Mouse (Mus musculus) ES-Bruce4 (cell line): Measurements from ENCODE around the gene Fgf2. TPM values are rescaled to one million over a fixed set of nuclear protein-coding genes. Genes with fewer than 3 reads are reported as not detected.

Experiments used
- H3K27ac ChIP-seq: 2 replicates; pipeline ENCODE4 v1.5.1; 2012; ENCODE audit warnings: low read length, inconsistent platforms; ENCODE audit not compliant: insufficient read depth
- H3K27me3 ChIP-seq: 2 replicates; pipeline ENCODE4 v1.6.1; 2012; ENCODE audit warnings: mild to moderate bottlenecking, low read length, inconsistent platforms; ENCODE audit not compliant: control insufficient read depth, poor library complexity, insufficient read depth, severe bottlenecking
- H3K36me3 ChIP-seq: 2 replicates; pipeline ENCODE4 v1.6.1; 2012; ENCODE audit warnings: inconsistent platforms, mild to moderate bottlenecking, low read length, moderate library complexity; ENCODE audit not compliant: control insufficient read depth, poor library complexity, insufficient read depth, severe bottlenecking
- H3K4me1 ChIP-seq: one replicate; pipeline ENCODE4 v1.8.1; 2011; ENCODE audit warnings: low read length; ENCODE audit not compliant: control insufficient read depth, insufficient read depth
- H3K4me3 ChIP-seq: 2 replicates; pipeline ENCODE4 v1.5.1; 2011; ENCODE audit warnings: low read depth, mild to moderate bottlenecking, low read length
- H3K9ac ChIP-seq: 2 replicates; pipeline ENCODE4 v1.6.1; 2012; ENCODE audit warnings: low read depth, mild to moderate bottlenecking, inconsistent platforms; ENCODE audit not compliant: poor library complexity, severe bottlenecking
- H3K9me3 ChIP-seq: replicated peaks from 2 replicates; pipeline ENCODE4 v1.6.1; 2012; ENCODE audit warnings: mild to moderate bottlenecking, low read length, inconsistent platforms; ENCODE audit not compliant: control insufficient read depth, poor library complexity, insufficient read depth, severe bottlenecking
- CTCF ChIP-seq: IDR thresholded peaks from one replicate; pipeline ENCODE4 v1.8.1; 2011; ENCODE audit warnings: low read depth, low read length
- EP300 ChIP-seq: IDR thresholded peaks from 2 replicates; pipeline ENCODE4 v1.6.1; 2011; ENCODE audit warnings: low read depth, low read length; ENCODE audit not compliant: insufficient read depth
- POLR2A ChIP-seq: IDR thresholded peaks from one replicate; pipeline ENCODE4 v1.8.1; 2011; ENCODE audit warnings: low read length; ENCODE audit not compliant: insufficient read depth
- polyA plus RNA-seq: library from polyadenylated mRNA; stranded (reverse); fragments of >200 nt; gene quantifications from 2 replicates; pipeline ENCODE4 v1.2.4, GENCODE M21; 2011; ENCODE audit warnings: low read depth; ENCODE audit not compliant: missing spikeins, insufficient read depth, insufficient read length

Gene Fgf2
- polyA plus RNA-seq = 0.47 and 0.90 TPM in 2 replicates

- peaks cover 11% of the 10 kb centered on the region for H3K27me3 ChIP-seq
- H3K27ac ChIP-seq = no peak within 1 kb of the TSS
- no peaks in the 10 kb centered on the region for H3K4me1 ChIP-seq
- peak within 1 kb of the TSS; percentile 58 for H3K4me3 ChIP-seq
- H3K9me3 ChIP-seq = no peaks in the 10 kb centered on the region
- peak within 1 kb of the TSS; percentile 51 for H3K9ac ChIP-seq
- H3K36me3 ChIP-seq = no peaks in the 10 kb centered on the region
- TF ChIP-seq EP300 = no peak
- TF ChIP-seq CTCF = no peak
- no peak for TF ChIP-seq POLR2A
Observed at GRCm38 (mm10) chr3:37348221-37349165, at the start of gene Fgf2. Fgf2 (plus strand) TSS chr3:37348346.

DNA sequence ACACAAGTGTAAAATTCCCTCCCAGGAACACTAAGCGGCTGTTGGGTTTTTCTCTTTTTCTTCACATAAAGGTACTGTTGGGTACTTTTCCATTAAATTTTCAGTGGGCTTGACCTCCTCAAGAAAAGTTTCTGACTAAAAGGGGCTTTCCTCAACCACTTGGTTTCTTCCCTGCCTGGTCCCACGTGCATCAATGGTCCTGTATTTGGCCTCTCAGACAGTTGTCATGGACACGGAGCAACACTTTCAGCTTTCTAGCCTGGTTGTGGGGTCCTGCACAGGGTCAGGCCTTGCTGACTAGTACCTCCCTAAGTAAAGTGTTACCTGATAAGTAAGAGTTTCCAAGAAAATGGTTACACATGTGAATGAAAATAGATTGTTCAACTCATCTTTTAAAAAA lies 48.7 kb upstream of the Fgf2 start:
- Histone ChIP-seq H3K36me3 (no peaks in the 10 kb centered on the region), H3K9ac (no peak overlapping the region), H3K27ac (no peak overlapping the region), H3K4me3 (no peak overlapping the region), H3K9me3 (no peaks in the 10 kb centered on the region), H3K27me3 (no peaks in the 10 kb centered on the region), H3K4me1 (no peaks in the 10 kb centered on the region)
- TF ChIP-seq CTCF = no peak
- TF ChIP-seq EP300 = no peak

GRCm38 (mm10) chr3:37302685-37303084 lies 45.5 kb upstream of the Fgf2 start:
- TF ChIP-seq CTCF (peak; percentile 80), EP300 (0 out of 2 replicates have a peak, but pooled peaks have one; percentile 23), POLR2A (no peak)
- Histone ChIP-seq H3K4me3 (no peak overlapping the region), H3K9ac (no peak overlapping the region), H3K4me1 (no peaks in the 10 kb centered on the region), H3K36me3 (no peaks in the 10 kb centered on the region), H3K9me3 (no peaks in the 10 kb centered on the region), H3K27me3 (no peaks in the 10 kb centered on the region), H3K27ac (no peak overlapping the region)

DNA sequence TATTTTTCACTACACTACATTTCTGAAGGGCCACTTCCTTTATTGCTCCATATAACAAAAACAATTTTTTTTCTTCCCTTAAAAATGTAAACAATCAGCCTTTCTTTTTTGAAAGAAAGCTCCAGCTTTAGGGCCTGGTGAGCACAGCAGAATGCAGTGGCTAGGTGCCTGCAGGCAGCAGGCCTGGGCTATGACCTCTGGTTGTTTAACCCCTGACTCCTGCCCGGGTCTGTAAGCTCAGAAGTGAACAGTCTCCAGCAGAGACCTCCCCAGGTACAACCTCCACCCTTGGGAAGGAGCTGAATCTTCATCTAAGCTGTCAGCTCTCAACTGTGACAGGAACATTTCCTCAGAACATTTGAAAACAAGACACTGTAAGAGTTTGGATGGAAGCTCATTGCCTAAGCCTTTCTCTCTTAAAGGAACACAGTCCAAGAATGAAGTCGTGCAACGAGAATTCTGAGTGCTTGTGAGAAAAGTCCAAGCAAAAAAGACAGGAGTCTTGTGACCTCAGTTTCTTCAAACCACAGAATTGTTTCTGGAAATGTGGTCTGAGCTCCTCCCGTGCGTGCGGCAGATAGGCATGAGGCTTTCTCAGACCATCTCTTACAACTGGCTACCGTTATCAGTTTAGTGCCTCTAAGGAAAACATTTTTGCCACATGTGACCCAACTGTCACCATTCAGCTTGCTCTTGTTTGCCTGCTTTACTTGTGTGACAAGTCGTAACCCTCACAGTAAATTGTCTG lies 44.6 kb upstream of the Fgf2 start:
- H3K9ac ChIP-seq = no peak overlapping the region
- H3K4me3 ChIP-seq = no peak overlapping the region
- H3K27ac ChIP-seq = no peak overlapping the region
- no peaks in the 10 kb centered on the region for H3K4me1 ChIP-seq
- no peaks in the 10 kb centered on the region for H3K27me3 ChIP-seq
- TF ChIP-seq CTCF (no peak), POLR2A (no peak), EP300 (no peak)
- H3K9me3 ChIP-seq = no peaks in the 10 kb centered on the region
- H3K36me3 ChIP-seq = no peaks in the 10 kb centered on the region

DNA sequence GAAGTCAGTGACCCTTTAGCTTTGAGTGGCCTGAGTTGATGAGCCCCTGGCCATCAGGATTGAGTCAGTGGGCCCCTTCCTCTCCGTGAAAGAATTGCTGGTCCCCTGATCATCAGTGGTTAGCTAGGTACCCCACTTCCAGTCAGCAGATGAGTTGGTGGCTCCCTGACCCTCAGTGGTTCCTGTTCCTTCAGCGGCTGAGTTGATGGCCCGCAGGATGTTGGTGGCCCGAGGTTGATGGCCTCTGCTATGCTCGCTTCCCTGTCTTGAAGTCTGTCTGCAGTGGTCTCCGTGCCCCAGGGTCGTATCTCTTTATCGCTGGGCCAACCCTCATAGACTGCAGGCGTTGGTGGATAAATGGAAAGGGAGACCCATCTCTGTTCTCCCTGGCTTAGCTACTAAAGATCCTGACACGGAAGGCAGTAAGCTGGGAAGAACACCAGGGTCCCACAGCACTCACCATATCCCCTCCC lies 36.2 kb upstream of the Fgf2 start:
- no peak overlapping the region for H3K27ac ChIP-seq
- H3K9ac ChIP-seq = peak overlapping the region; percentile 73
- H3K27me3 ChIP-seq = no peaks in the 10 kb centered on the region
- no peaks in the 10 kb centered on the region for H3K36me3 ChIP-seq
- H3K9me3 ChIP-seq = no peaks in the 10 kb centered on the region
- peak overlapping the region; percentile 72 for H3K4me3 ChIP-seq
- H3K4me1 ChIP-seq = peaks cover 5% of the 10 kb centered on the region
- TF ChIP-seq CTCF (no peak), EP300 (no peak), POLR2A (no peak)
